Mouse (Mus musculus) heart, adult 9 months (tissue): ENCODE measurements at regions not wholly inside any gene's neighbourhood (a gene's known extent, or its start where the extent isn't known, plus 50 kb on each side); places are given as distances from the start of the nearest gene placed in this dataset.

Experiments used
- DNase-seq, 2 experiments: peaks; one replicate each; pipeline ENCODE4 v3.0.0; 2022; ENCODE audit warnings: low spot score in 2 of 2

- DNase-seq: no peak
These were observed 172.4 kb upstream of the Pln start for GRCm38 (mm10) chr10:53165036-53165435.

- DNase-seq: no peak
These were observed 169.7 kb upstream of the Pln start for GRCm38 (mm10) chr10:53167767-53168166.

- no peak for DNase-seq
These were observed 163.4 kb upstream of the Pln start for GRCm38 (mm10) chr10:53174038-53174564.

- peak; percentile 52 to 56 for DNase-seq
These were observed 161.5 kb upstream of the Pln start for GRCm38 (mm10) chr10:53175946-53176345.

- DNase-seq: no peak
These were observed 158.9 kb upstream of the Pln start for GRCm38 (mm10) chr10:53178561-53178960.

- peak; percentile 17 to 37 for DNase-seq
These were observed 158.4 kb upstream of the Pln start for GRCm38 (mm10) chr10:53179109-53179508.

- DNase-seq: peak; percentile 17 to 31
These were observed 156.7 kb upstream of the Pln start for GRCm38 (mm10) chr10:53180751-53181151.

- no peak for DNase-seq
These were observed 156.1 kb upstream of the Pln start for GRCm38 (mm10) chr10:53181413-53181812.

GRCm38 (mm10) chr10:53208466-53208865 lies 129.0 kb upstream of the Pln start:
- no peak for DNase-seq

- no peak for DNase-seq
These were observed 127.6 kb upstream of the Pln start for GRCm38 (mm10) chr10:53209916-53210315.
